Mouse (Mus musculus) forebrain, embryonic 13.5 days (tissue): ENCODE measurements around the gene Gpx6. TPM values are rescaled to one million over a fixed set of nuclear protein-coding genes. Genes with fewer than 3 reads are reported as not detected.
A peak's percentile ranks its signal among the peaks of the same experiment; 100 is the strongest.

Experiments used
- ATAC-seq: fragments of 200-750 bp; cut with Nextera tagmentation; 2 replicates; pipeline ENCODE4 v1.8.0; 2017
- H3K27ac ChIP-seq: fragments of 300-500 bp; sonication (generic); 2 replicates; pipeline ENCODE4 v1.5.1; 2015; ENCODE audit warnings: inconsistent platforms, mild to moderate bottlenecking, moderate library complexity
- H3K27me3 ChIP-seq: fragments of 300-500 bp; sonication (generic); 2 replicates; pipeline ENCODE4 v1.6.1; 2015; ENCODE audit warnings: mild to moderate bottlenecking, inconsistent platforms
- H3K36me3 ChIP-seq: fragments of 300-500 bp; sonication (generic); 2 replicates; pipeline ENCODE4 v1.6.1; 2015; ENCODE audit warnings: mild to moderate bottlenecking, inconsistent platforms; ENCODE audit not compliant: poor library complexity, severe bottlenecking
- H3K4me1 ChIP-seq: fragments of 300-500 bp; sonication (generic); 2 replicates; pipeline ENCODE4 v1.6.1; 2015; ENCODE audit warnings: inconsistent platforms
- H3K4me2 ChIP-seq: fragments of 300-500 bp; sonication (generic); 2 replicates; pipeline ENCODE4 v1.6.1; 2015; ENCODE audit warnings: inconsistent platforms, mild to moderate bottlenecking, moderate library complexity
- H3K4me3 ChIP-seq: fragments of 300-500 bp; sonication (generic); 2 replicates; pipeline ENCODE4 v1.5.1; 2015; ENCODE audit warnings: mild to moderate bottlenecking, inconsistent platforms
- H3K9ac ChIP-seq: fragments of 300-500 bp; sonication (generic); 2 replicates; pipeline ENCODE4 v1.6.1; 2015; ENCODE audit warnings: mild to moderate bottlenecking, inconsistent platforms
- H3K9me3 ChIP-seq: fragments of 300-500 bp; sonication (generic); replicated peaks from 2 replicates; pipeline ENCODE4 v1.6.1; 2016; ENCODE audit warnings: inconsistent platforms
- WGBS: fragments of 180-500 bp; shearing (Covaris S2); methylation state at CpG from one replicate; pipeline ENCODE4 v1.1.7; 2015; 5-methylcytosine and 5-hydroxymethylcytosine counted together
- polyA plus RNA-seq: library from polyadenylated mRNA; unstranded; fragments of >200 nt; fragmentation: Nextera tagmentation; extraction: Ambion mirVana; gene quantifications from 2 replicates; pipeline ENCODE4 v1.2.1, GENCODE M21; 2015

The Gpx6 gene
- polyA plus RNA-seq, 1 experiment from 2014 or later, result not detected

DNA sequence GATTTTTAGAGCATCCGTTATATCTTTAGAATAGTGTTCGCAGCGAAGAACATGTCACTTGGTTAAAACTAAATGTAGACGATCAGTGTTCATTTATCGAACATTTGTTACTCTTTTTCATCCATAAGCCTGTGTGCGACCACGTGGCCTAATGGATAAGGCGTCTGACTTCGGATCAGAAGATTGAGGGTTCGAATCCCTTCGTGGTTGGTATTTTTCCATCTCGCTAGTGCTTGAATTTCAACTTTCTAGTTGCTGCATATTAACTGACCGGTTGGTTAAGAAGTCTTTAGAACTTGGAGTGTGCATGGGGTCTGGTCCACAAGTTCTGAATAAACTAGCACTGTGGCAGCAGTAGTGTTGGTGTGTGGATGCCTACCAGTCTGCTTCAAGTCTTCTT lies 32.4 kb upstream of the Gpx6 start:
- peaks cover 11% of the 10 kb centered on the region; the same call in 1 of the 2 replicates for H3K4me1 ChIP-seq
- H3K9ac ChIP-seq, result peak overlapping the region; percentile 54
- ATAC-seq, result peak; percentile 73
- peaks cover 11% of the 10 kb centered on the region for H3K27me3 ChIP-seq
- H3K4me2 ChIP-seq, result peak overlapping the region; percentile 65
- H3K27ac ChIP-seq, result no peak overlapping the region
- under 1% methylated on average over 13 of the region's 13 CpGs for WGBS
- peak overlapping the region; percentile 49 for H3K4me3 ChIP-seq
- H3K9me3 ChIP-seq, result no peaks in the 10 kb centered on the region
- H3K36me3 ChIP-seq, result no peaks in the 10 kb centered on the region

- Histone ChIP-seq H3K9me3 (no peaks in the 10 kb centered on the region), H3K36me3 (no peaks in the 10 kb centered on the region), H3K4me3 (no peak within 1 kb of the TSS), H3K27ac (no peak within 1 kb of the TSS), H3K27me3 (no peaks in the 10 kb centered on the region), H3K9ac (no peak within 1 kb of the TSS), H3K4me2 (no peak within 1 kb of the TSS), H3K4me1 (no peaks in the 10 kb centered on the region)
- no peak for ATAC-seq
- WGBS, result 96% methylated on average over 6 of the region's 6 CpGs
Measured at GRCm38 (mm10) chr13:21292631-21293030, 19.3 kb upstream of the Gpx6 start, which contains the start of gene Gpx5. Gene Gpx5 (minus strand): TSS chr13:21292731.

GRCm38 (mm10) chr13:21298557-21298956 lies 13.4 kb upstream of the Gpx6 start:
- Histone ChIP-seq H3K36me3 (no peaks in the 10 kb centered on the region), H3K9ac (no peak overlapping the region), H3K27ac (no peak overlapping the region), H3K4me2 (no peak overlapping the region), H3K27me3 (no peaks in the 10 kb centered on the region), H3K4me1 (no peaks in the 10 kb centered on the region), H3K4me3 (no peak overlapping the region), H3K9me3 (no peaks in the 10 kb centered on the region)
- ATAC-seq, result no peak
- WGBS, result 36% methylated on average over 3 of the region's 3 CpGs

DNA sequence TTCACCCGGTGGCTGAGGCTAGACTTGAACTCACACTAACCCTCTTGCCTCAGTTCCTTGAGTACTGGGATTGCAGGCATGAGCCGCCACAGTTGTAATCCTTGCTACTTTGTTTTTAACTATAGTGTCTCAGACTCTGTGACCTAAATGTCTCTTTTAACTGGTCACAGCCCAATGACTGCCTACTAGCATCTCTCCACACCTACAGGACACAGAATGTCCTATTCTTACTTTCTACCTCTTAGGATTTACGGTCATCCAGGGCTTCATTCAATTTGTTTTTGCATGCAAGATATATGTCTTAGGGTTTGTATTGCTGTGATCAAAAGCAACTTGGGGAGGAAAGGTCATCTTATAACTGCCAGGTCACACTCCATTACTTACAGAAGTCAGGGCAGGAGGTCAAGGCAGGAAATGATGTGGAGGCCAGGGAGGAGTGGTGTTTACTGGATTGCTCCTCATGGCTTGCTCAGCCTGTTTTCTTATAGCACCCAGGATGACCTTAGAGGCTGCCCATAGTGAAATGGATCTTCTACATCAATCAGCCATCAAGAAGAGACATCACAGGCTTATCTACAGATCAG lies 7.3 kb upstream of the Gpx6 start:
- H3K9ac ChIP-seq, result no peak overlapping the region
- H3K4me1 ChIP-seq, result no peaks in the 10 kb centered on the region
- no peaks in the 10 kb centered on the region for H3K27me3 ChIP-seq
- H3K27ac ChIP-seq, result no peak overlapping the region
- no peak for ATAC-seq
- no peak overlapping the region for H3K4me2 ChIP-seq
- H3K9me3 ChIP-seq, result no peaks in the 10 kb centered on the region
- 79% methylated on average over 3 of the region's 3 CpGs for WGBS
- H3K4me3 ChIP-seq, result no peak overlapping the region
- no peaks in the 10 kb centered on the region for H3K36me3 ChIP-seq

DNA sequence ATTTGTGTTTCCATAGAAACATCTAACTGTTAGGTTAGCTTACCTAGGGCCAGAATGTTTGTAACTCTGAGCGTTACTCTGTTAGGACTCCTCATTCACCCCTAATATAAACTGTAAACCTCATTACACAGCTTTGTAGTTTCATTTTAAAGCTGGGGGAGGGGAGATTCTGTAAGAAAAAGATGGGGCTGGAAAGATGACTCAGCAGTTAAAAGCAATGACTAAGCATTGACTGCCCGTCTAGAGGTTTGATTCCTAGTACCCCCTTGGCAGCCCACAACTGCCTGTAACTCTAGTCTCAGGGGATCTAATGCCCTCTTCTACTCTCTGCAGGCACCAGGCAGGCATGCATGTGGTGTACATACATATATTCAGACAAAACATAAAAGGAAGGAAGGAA lies 2.1 kb upstream of the Gpx6 start:
- no peaks in the 10 kb centered on the region for H3K27me3 ChIP-seq
- no peak overlapping the region for H3K4me2 ChIP-seq
- H3K9ac ChIP-seq, result no peak overlapping the region
- H3K36me3 ChIP-seq, result no peaks in the 10 kb centered on the region
- H3K27ac ChIP-seq, result no peak overlapping the region
- WGBS, result 69% methylated on average over 2 of the region's 2 CpGs
- no peak overlapping the region for H3K4me3 ChIP-seq
- no peaks in the 10 kb centered on the region for H3K4me1 ChIP-seq
- no peaks in the 10 kb centered on the region for H3K9me3 ChIP-seq
- no peak for ATAC-seq

- Histone ChIP-seq H3K4me3 (no peak overlapping the region), H3K9ac (no peak overlapping the region), H3K36me3 (no peaks in the 10 kb centered on the region), H3K9me3 (no peaks in the 10 kb centered on the region), H3K4me2 (no peak overlapping the region), H3K4me1 (no peaks in the 10 kb centered on the region), H3K27me3 (no peaks in the 10 kb centered on the region), H3K27ac (no peak overlapping the region)
- 46% methylated on average over 3 of the region's 5 CpGs for WGBS
- no peak for ATAC-seq
Measured at GRCm38 (mm10) chr13:21312854-21313253, 929 bp downstream of the Gpx6 start.

DNA sequence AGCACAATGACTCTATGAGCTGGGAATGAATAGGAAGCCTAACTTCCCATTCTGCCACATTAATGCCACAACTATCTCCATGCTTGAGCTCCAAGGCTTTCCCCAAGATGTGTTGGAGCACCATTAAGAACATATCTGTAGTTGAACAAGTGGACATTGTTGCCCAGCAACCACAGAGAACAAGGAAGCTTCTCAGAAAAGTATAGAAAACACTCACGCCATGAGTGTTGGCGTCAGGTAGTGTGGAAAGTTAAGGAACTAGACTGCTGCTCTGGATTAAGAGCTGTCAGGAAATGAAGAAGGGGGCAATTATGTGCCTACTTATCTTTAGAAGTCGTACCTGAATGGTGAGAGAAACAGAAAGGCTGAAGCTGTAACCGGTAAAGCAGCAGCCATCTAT lies 2.0 kb downstream of the Gpx6 start:
- Histone ChIP-seq H3K9ac (no peak overlapping the region), H3K27ac (no peak overlapping the region), H3K4me2 (no peak overlapping the region), H3K4me1 (no peaks in the 10 kb centered on the region), H3K36me3 (no peaks in the 10 kb centered on the region), H3K4me3 (no peak overlapping the region), H3K9me3 (no peaks in the 10 kb centered on the region), H3K27me3 (no peaks in the 10 kb centered on the region)
- WGBS, result 87% methylated on average over 4 of the region's 4 CpGs
- ATAC-seq, result no peak

DNA sequence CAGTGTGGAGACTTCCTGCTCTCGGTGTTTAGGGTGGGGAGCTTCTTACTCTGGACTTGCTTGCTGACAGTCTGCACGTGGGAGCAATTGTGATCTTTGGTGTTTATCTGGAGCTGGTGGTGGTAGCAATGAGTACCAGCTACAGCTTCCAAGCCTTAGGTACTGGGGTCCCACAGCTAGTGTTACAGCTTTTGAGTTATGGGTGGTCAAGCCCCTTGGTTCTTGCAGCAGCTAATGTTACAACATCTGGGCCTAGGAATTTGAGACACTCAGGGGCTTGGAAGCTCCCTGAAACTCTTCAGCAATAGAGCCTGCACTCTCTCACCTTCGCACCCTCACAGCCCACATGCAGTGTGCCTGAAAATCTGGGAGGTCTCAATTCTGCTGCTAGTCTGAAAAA lies 8.3 kb downstream of the Gpx6 start:
- no peak for ATAC-seq
- 79% methylated on average over 3 of the region's 3 CpGs for WGBS

DNA sequence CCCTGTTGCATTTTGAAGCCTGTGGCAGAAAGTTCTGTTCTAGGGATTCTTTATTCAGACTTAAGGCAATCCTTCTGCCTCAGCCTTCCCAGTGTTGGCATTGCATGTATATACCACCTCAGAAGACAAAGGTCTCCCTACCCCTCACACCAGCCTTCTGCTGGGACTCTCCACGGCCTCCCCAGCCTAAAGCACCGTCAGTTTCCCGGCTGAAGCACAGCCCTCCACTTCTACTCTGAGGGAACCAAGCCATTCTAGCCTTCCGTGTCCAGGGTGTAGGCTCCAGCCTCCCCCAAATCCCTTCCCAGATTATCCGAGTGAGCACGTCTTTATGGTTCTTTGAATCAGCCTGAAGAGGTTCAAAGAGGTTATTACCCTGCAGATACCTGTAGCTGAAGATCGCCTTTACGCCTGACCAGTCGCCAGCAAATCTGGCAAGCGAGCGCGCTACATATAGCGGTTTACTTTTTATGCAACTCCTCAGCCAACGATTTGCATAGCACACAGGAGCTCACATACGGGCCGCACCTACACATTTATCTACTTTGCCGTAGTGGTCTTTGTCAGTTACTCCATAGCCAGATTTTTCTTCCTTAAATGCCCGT lies 10.1 kb downstream of the Gpx6 start:
- Histone ChIP-seq H3K4me2 (peak overlapping the region; percentile 56), H3K4me1 (0 out of 2 replicates have a peak, but pooled peaks cover 6% of the 10 kb centered on the region), H3K9me3 (no peaks in the 10 kb centered on the region), H3K9ac (peak overlapping the region; percentile 30; the same call in 1 of the 2 replicates), H3K27ac (no peak overlapping the region), H3K4me3 (peak overlapping the region; percentile 35), H3K36me3 (no peaks in the 10 kb centered on the region), H3K27me3 (peaks cover 14% of the 10 kb centered on the region; the same call in 1 of the 2 replicates)
- no peak for ATAC-seq
- WGBS, result 1% methylated on average over 18 of the region's 18 CpGs

More for the DNA sequence above, 8.3 kb downstream of the Gpx6 start:
- Histone ChIP-seq H3K4me2 (no peak overlapping the region), H3K9me3 (no peaks in the 10 kb centered on the region), H3K4me1 (0 out of 2 replicates have a peak, but pooled peaks cover 6% of the 10 kb centered on the region), H3K27ac (no peak overlapping the region), H3K36me3 (no peaks in the 10 kb centered on the region), H3K4me3 (no peak overlapping the region), H3K27me3 (peaks cover 14% of the 10 kb centered on the region; the same call in 1 of the 2 replicates), H3K9ac (no peak overlapping the region)

DNA sequence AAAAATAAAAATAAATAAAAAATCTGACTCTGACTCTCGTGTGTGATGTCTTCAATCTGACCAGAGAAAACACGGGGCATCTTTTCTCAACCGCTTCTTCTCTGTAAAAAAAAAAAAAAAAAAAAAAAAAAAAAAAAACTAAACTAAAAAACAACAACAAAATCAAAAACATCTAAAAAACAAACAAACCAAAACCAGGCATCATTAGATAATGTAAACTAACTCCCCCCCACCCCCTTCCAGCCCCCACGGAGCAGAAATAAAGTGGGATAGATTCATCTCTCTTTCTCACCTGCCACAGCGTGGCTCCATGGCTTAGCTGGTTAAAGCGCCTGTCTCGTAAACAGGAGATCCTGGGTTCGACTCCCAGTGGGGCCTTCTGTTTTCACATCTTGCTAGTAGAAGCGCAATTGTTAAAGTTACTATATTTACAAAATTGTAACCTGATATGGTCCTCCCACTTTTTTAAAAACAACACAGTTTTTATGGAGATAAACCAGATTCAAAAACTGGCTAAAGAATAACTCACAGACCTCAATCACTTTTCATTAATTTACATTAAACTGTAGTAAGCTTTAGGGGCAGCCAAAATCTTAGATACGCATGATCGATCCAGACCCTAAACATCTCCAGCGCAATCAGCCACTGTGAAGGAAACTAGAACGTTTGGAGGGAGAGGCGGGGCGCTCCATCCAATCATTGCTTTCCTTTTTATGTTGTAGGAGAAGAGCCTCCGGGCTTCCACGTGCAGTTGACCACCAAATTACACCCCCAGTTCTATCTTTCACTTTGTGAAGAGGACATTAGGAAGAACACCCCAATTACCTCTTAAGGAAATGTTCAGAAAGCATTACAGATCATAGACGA lies 10.8 kb downstream of the Gpx6 start:
- peak overlapping the region; percentile 35 for H3K4me3 ChIP-seq
- H3K36me3 ChIP-seq, result no peaks in the 10 kb centered on the region
- no peaks in the 10 kb centered on the region for H3K9me3 ChIP-seq
- no peak overlapping the region for H3K9ac ChIP-seq
- H3K4me2 ChIP-seq, result peak overlapping the region; percentile 56
- peaks cover 14% of the 10 kb centered on the region; the same call in 1 of the 2 replicates for H3K27me3 ChIP-seq
- peaks cover 13% of the 10 kb centered on the region for H3K4me1 ChIP-seq
- H3K27ac ChIP-seq, result no peak overlapping the region
- no peak for ATAC-seq
- WGBS, result 13% methylated on average over 18 of the region's 18 CpGs

GRCm38 (mm10) chr13:21323405-21323804 lies 11.5 kb downstream of the Gpx6 start:
- no peak for ATAC-seq
- Histone ChIP-seq H3K27me3 (peaks cover 14% of the 10 kb centered on the region; the same call in 1 of the 2 replicates), H3K9me3 (no peaks in the 10 kb centered on the region), H3K4me1 (peaks cover 13% of the 10 kb centered on the region), H3K27ac (no peak overlapping the region), H3K4me2 (no peak overlapping the region), H3K36me3 (no peaks in the 10 kb centered on the region), H3K4me3 (no peak overlapping the region), H3K9ac (no peak overlapping the region)
- 67% methylated on average over 6 of the region's 6 CpGs for WGBS

DNA sequence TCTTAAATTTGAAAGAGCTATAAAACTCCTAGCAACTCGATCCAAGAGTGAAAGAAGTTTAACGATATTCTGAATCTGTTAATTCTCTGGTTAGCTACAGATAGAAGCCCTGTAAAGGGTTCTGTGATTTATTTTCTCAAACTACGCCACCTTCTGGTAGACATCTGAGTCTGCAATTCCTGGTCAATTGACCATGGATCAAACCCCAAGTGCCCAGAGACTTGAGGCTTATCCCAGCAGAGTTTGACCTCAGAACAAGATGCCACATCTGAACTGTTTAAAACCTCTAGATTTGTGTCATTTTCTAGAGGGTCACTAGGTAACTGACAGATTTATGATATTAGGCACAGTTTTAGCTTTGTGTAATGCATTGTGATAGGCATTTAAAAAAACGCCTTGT lies 14.3 kb downstream of the Gpx6 start:
- Histone ChIP-seq H3K27me3 (peaks cover 14% of the 10 kb centered on the region; the same call in 1 of the 2 replicates), H3K9me3 (no peaks in the 10 kb centered on the region), H3K4me2 (peak overlapping the region; percentile 61), H3K9ac (no peak overlapping the region), H3K27ac (no peak overlapping the region), H3K4me3 (peak overlapping the region; percentile 42), H3K36me3 (no peaks in the 10 kb centered on the region), H3K4me1 (peaks cover 13% of the 10 kb centered on the region)
- 9% methylated on average over 4 of the region's 4 CpGs for WGBS
- ATAC-seq, result peak; percentile 46; the same call in 1 of the 2 replicates
